Mouse (Mus musculus): Measurements from ENCODE around the gene Pnkd. TPM values are rescaled to one million over a fixed set of nuclear protein-coding genes. Genes with fewer than 3 reads are reported as not detected.
"Not testable (repeated sequence)": the region's sequence is repeated elsewhere in the genome, so short reads cannot be mapped to it uniquely, and the experiment has no call there.

Gene Pnkd
- total and polyA plus RNA-seq, 2 experiments from 2014 or later = 116 to 135 TPM

- DNase-seq (ENCODE audit: low spot score) = peak; percentile 14
- Histone ChIP-seq H3K4me1 (ENCODE audit: insufficient read depth, low read length) (peaks cover 4% of the 10 kb centered on the region; the same call in 1 of the 2 replicates), H3K36me3 (ENCODE audit: insufficient read depth, low read length) (peaks cover 34% of the 10 kb centered on the region), H3K4me3 (ENCODE audit: low read depth, low read length) (peak overlapping the region; percentile 79), H3K9me3 (ENCODE audit: low read length) (no peaks in the 10 kb centered on the region), H3K9ac (replicated peaks; ENCODE audit: low read length, poor library complexity, severe bottlenecking) (peak overlapping the region; percentile 61), H3K27ac (ENCODE audit: low read depth, low read length) (peak overlapping the region; percentile 49), H3K27me3 (ENCODE audit: insufficient read depth, low read length) (no peaks in the 10 kb centered on the region), H3K4me2 (ENCODE audit: low read depth, low read length, poor library complexity, severe bottlenecking) (peak overlapping the region; percentile 71)
- TF ChIP-seq CTCF (IDR thresholded peaks at IDR 0.05) = no peak
- ATAC-seq (ENCODE audit: low FRiP score) = no peak
- 3% methylated on average over 23 of the region's 23 CpGs for WGBS
Observed at GRCm38 (mm10) chr1:74285212-74286010, 681 bp downstream of the Pnkd start.

- not testable (repeated sequence) for H3K4me2 ChIP-seq (ENCODE audit: low read depth, low read length, poor library complexity, severe bottlenecking); H3K4me3 ChIP-seq (ENCODE audit: low read depth, low read length); H3K27me3 ChIP-seq (ENCODE audit: insufficient read depth, low read length); H3K4me1 ChIP-seq (ENCODE audit: insufficient read depth, low read length); H3K9me3 ChIP-seq (ENCODE audit: low read length); H3K9ac ChIP-seq (replicated peaks; ENCODE audit: low read length, poor library complexity, severe bottlenecking); ATAC-seq (ENCODE audit: low FRiP score); H3K27ac ChIP-seq (ENCODE audit: low read depth, low read length)
- 60% methylated on average over 15 of the region's 17 CpGs for WGBS
- peak; percentile 28 for DNase-seq (ENCODE audit: low spot score)
- TF ChIP-seq CTCF (IDR thresholded peaks at IDR 0.05) = peak; percentile 65
- H3K36me3 ChIP-seq (ENCODE audit: insufficient read depth, low read length) = peaks cover 28% of the 10 kb centered on the region
Observed at GRCm38 (mm10) chr1:74286869-74287607, 2.3 kb downstream of the Pnkd start.

GRCm38 (mm10) chr1:74288327-74288726 lies 3.6 kb downstream of the Pnkd start:
- peaks cover 24% of the 10 kb centered on the region for H3K36me3 ChIP-seq (ENCODE audit: insufficient read depth, low read length)
- TF ChIP-seq CTCF (IDR thresholded peaks at IDR 0.05) = no peak
- H3K27me3 ChIP-seq (ENCODE audit: insufficient read depth, low read length) = no peaks in the 10 kb centered on the region
- H3K4me1 ChIP-seq (ENCODE audit: insufficient read depth, low read length) = peaks cover 4% of the 10 kb centered on the region; the same call in 1 of the 2 replicates
- H3K9ac ChIP-seq (replicated peaks; ENCODE audit: low read length, poor library complexity, severe bottlenecking) = peak overlapping the region; percentile 19; the same call in 1 of the 2 replicates
- no peak overlapping the region for H3K27ac ChIP-seq (ENCODE audit: low read depth, low read length)
- ATAC-seq (ENCODE audit: low FRiP score) = no peak
- no peak overlapping the region for H3K4me2 ChIP-seq (ENCODE audit: low read depth, low read length, poor library complexity, severe bottlenecking)
- H3K9me3 ChIP-seq (ENCODE audit: low read length) = no peaks in the 10 kb centered on the region
- 82% methylated on average over 4 of the region's 4 CpGs for WGBS
- no peak overlapping the region for H3K4me3 ChIP-seq (ENCODE audit: low read depth, low read length)
- no peak for DNase-seq (ENCODE audit: low spot score)

- H3K27ac ChIP-seq (ENCODE audit: low read depth, low read length) = no peak overlapping the region
- no peaks in the 10 kb centered on the region for H3K27me3 ChIP-seq (ENCODE audit: insufficient read depth, low read length)
- H3K9me3 ChIP-seq (ENCODE audit: low read length) = no peaks in the 10 kb centered on the region
- DNase-seq (ENCODE audit: low spot score) (no peak), ATAC-seq (ENCODE audit: low FRiP score) (no peak)
- H3K9ac ChIP-seq (replicated peaks; ENCODE audit: low read length, poor library complexity, severe bottlenecking) = no peak overlapping the region
- no peak for TF ChIP-seq CTCF (IDR thresholded peaks at IDR 0.05)
- no peak overlapping the region for H3K4me2 ChIP-seq (ENCODE audit: low read depth, low read length, poor library complexity, severe bottlenecking)
- peaks cover 4% of the 10 kb centered on the region; the same call in 1 of the 2 replicates for H3K4me1 ChIP-seq (ENCODE audit: insufficient read depth, low read length)
- H3K36me3 ChIP-seq (ENCODE audit: insufficient read depth, low read length) = peaks cover 27% of the 10 kb centered on the region
- H3K4me3 ChIP-seq (ENCODE audit: low read depth, low read length) = no peak overlapping the region
- WGBS = 92% methylated on average over 9 of the region's 9 CpGs
Observed at GRCm38 (mm10) chr1:74289248-74289647, 4.5 kb downstream of the Pnkd start.

GRCm38 (mm10) chr1:74289740-74290139 lies 5.0 kb downstream of the Pnkd start:
- no peak for ATAC-seq (ENCODE audit: low FRiP score)
- WGBS = 85% methylated on average over 2 of the region's 2 CpGs
- no peak overlapping the region for H3K4me3 ChIP-seq (ENCODE audit: low read depth, low read length)
- H3K27me3 ChIP-seq (ENCODE audit: insufficient read depth, low read length) = no peaks in the 10 kb centered on the region
- no peak overlapping the region for H3K9ac ChIP-seq (replicated peaks; ENCODE audit: low read length, poor library complexity, severe bottlenecking)
- no peaks in the 10 kb centered on the region for H3K9me3 ChIP-seq (ENCODE audit: low read length)
- H3K36me3 ChIP-seq (ENCODE audit: insufficient read depth, low read length) = peaks cover 27% of the 10 kb centered on the region
- no peak for TF ChIP-seq CTCF (IDR thresholded peaks at IDR 0.05)
- no peak overlapping the region for H3K27ac ChIP-seq (ENCODE audit: low read depth, low read length)
- no peak for DNase-seq (ENCODE audit: low spot score)
- H3K4me2 ChIP-seq (ENCODE audit: low read depth, low read length, poor library complexity, severe bottlenecking) = no peak overlapping the region
- peaks cover 4% of the 10 kb centered on the region; the same call in 1 of the 2 replicates for H3K4me1 ChIP-seq (ENCODE audit: insufficient read depth, low read length)

- Histone ChIP-seq H3K27me3 (ENCODE audit: insufficient read depth, low read length) (no peaks in the 10 kb centered on the region), H3K4me3 (ENCODE audit: low read depth, low read length) (no peak overlapping the region), H3K9ac (replicated peaks; ENCODE audit: low read length, poor library complexity, severe bottlenecking) (no peak overlapping the region), H3K36me3 (ENCODE audit: insufficient read depth, low read length) (peaks cover 29% of the 10 kb centered on the region), H3K27ac (ENCODE audit: low read depth, low read length) (no peak overlapping the region), H3K4me1 (ENCODE audit: insufficient read depth, low read length) (peaks cover 5% of the 10 kb centered on the region; the same call in 1 of the 2 replicates), H3K4me2 (ENCODE audit: low read depth, low read length, poor library complexity, severe bottlenecking) (no peak overlapping the region), H3K9me3 (ENCODE audit: low read length) (no peaks in the 10 kb centered on the region)
- no peak for TF ChIP-seq CTCF (IDR thresholded peaks at IDR 0.05)
- 93% methylated on average over 5 of the region's 5 CpGs for WGBS
- DNase-seq (ENCODE audit: low spot score) (peak; percentile 42), ATAC-seq (ENCODE audit: low FRiP score) (no peak)
Observed at GRCm38 (mm10) chr1:74290141-74290540, 5.4 kb downstream of the Pnkd start.
